In genomic region chr19:40294231-40294630, GRCm38 (mm10) we compare ENCODE assay signal across 27 mouse cellular contexts. TPM values are rescaled to one million over a fixed set of nuclear protein-coding genes. Genes with fewer than 3 reads are reported as not detected.
A peak's percentile ranks its signal among the peaks of the same experiment; 100 is the strongest.
DNase-seq lines count a peak whose midpoint lies in the region; ATAC-seq lines count a peak whose summit lies in the region.
"Had no signal": no experiment of that assay in that cellular context is flagged by ENCODE, and none has a peak within 500 bp of the region (broad histone marks: within the 10 kb centered on the region; RNA-seq: fewer than 3 reads in every experiment).

No protein-coding gene starts in this region.

- no peak overlapping the region for H3K27ac ChIP-seq in hindbrain, embryonic 16.5 days (ENCODE audit: low read depth, low read length)
- no peak overlapping the region for H3K27ac ChIP-seq in hindbrain, embryonic 12.5 days
- H3K27ac ChIP-seq: forebrain, embryonic 13.5 days; hindbrain, embryonic 13.5 days; kidney, embryonic 15.5 days; limb, embryonic 12.5 days; liver, embryonic 15.5 days; stomach, embryonic 15.5 days had no signal

- peaks cover 2% of the 10 kb centered on the region; the same call in 1 of the 2 replicates for H3K36me3 ChIP-seq in hindbrain, embryonic 16.5 days (ENCODE audit: control insufficient read depth, insufficient read depth, low read length)
- H3K36me3 ChIP-seq in hindbrain, embryonic 12.5 days, result no peaks in the 10 kb centered on the region
- H3K36me3 ChIP-seq: kidney, embryonic 15.5 days; limb, embryonic 12.5 days; stomach, embryonic 15.5 days had no signal

- no peak overlapping the region for H3K9ac ChIP-seq in hindbrain, embryonic 16.5 days (ENCODE audit: low read depth, low read length)
- H3K9ac ChIP-seq in hindbrain, embryonic 12.5 days, result no peak overlapping the region
- H3K9ac ChIP-seq: forebrain, embryonic 13.5 days; hindbrain, embryonic 13.5 days; kidney, embryonic 15.5 days; limb, embryonic 12.5 days; liver, embryonic 15.5 days; lung, embryonic 14.5 days; stomach, embryonic 15.5 days had no signal

- no peak overlapping the region for H3K4me3 ChIP-seq in hindbrain, embryonic 16.5 days (ENCODE audit: low read length)
- no peak overlapping the region for H3K4me3 ChIP-seq in hindbrain, embryonic 12.5 days
- H3K4me3 ChIP-seq: forebrain, embryonic 13.5 days; hindbrain, embryonic 13.5 days; kidney, embryonic 15.5 days; limb, embryonic 12.5 days; liver, embryonic 15.5 days; midbrain, embryonic 10.5 days; stomach, embryonic 15.5 days had no signal

- H3K4me2 ChIP-seq in hindbrain, embryonic 16.5 days (ENCODE audit: low read length), result no peak overlapping the region
- H3K4me2 ChIP-seq in hindbrain, embryonic 12.5 days (replicated peaks), result no peak overlapping the region
- H3K4me2 ChIP-seq: forebrain, embryonic 13.5 days; hindbrain, embryonic 13.5 days; kidney, embryonic 15.5 days; limb, embryonic 12.5 days; liver, embryonic 15.5 days; lung, embryonic 14.5 days; stomach, embryonic 15.5 days had no signal

- H3K4me1 ChIP-seq in hindbrain, embryonic 16.5 days (ENCODE audit: control insufficient read depth, insufficient read depth, low read depth, low read length), result no peaks in the 10 kb centered on the region
- 0 out of 2 replicates have a peak, but pooled peaks cover 4% of the 10 kb centered on the region for H3K4me1 ChIP-seq in hindbrain, embryonic 12.5 days
- H3K4me1 ChIP-seq: forebrain, embryonic 13.5 days; stomach, embryonic 15.5 days had no signal

- no peak for ATAC-seq in cerebellum, adult (ENCODE audit: insufficient number of reproducible peaks, low FRiP score, low TSS enrichment)
- ATAC-seq in hindbrain, embryonic 16.5 days, result 0 out of 2 replicates have a peak, but pooled peaks have one; percentile 7
- ATAC-seq in hindbrain, embryonic 12.5 days (ENCODE audit: low FRiP score), result no peak
- ATAC-seq: forebrain, embryonic 13.5 days; inflammation-experienced regulatory T-cells, adult 6 months; midbrain, embryonic 16.5 days had no signal

- H3K27me3 ChIP-seq in hindbrain, embryonic 16.5 days (replicated peaks; ENCODE audit: control insufficient read depth, insufficient read depth, low read length), result no peaks in the 10 kb centered on the region
- H3K27me3 ChIP-seq in hindbrain, embryonic 12.5 days, result no peaks in the 10 kb centered on the region
- H3K27me3 ChIP-seq: forebrain, embryonic 13.5 days; hindbrain, embryonic 13.5 days; kidney, embryonic 15.5 days; limb, embryonic 12.5 days; liver, embryonic 15.5 days; stomach, embryonic 15.5 days had no signal

- DNase-seq in cerebellum, adult 11-12 months, result peak; percentile 45
- DNase-seq in cerebellum, adult 8-10 months, result peak; percentile 29
- DNase-seq in cerebellum, postnatal 25 days, result peak; percentile 77 to 79
- no peak for DNase-seq in left cerebral cortex, adult 18-20 months (ENCODE audit: low spot score in 2 of 2)
- DNase-seq in kidney, postnatal 36 days, result no peak
- DNase-seq: adrenal gland, postnatal 10 days; gastrocnemius, postnatal 14 days; heart, postnatal 14 days; kidney, adult 11 months; kidney, postnatal 25 days; lung, embryonic 14.5 days; lung, postnatal 14 days; right cerebral cortex, postnatal 25 days; thymus, postnatal 14 days had no signal

- H3K9me3 ChIP-seq in hindbrain, embryonic 16.5 days (ENCODE audit: control insufficient read depth, low read length), result no peaks in the 10 kb centered on the region
- no peaks in the 10 kb centered on the region for H3K9me3 ChIP-seq in hindbrain, embryonic 12.5 days (replicated peaks)
- H3K9me3 ChIP-seq: forebrain, embryonic 13.5 days; G1E; hindbrain, embryonic 13.5 days; kidney, embryonic 15.5 days; limb, embryonic 12.5 days; liver, embryonic 15.5 days; midbrain, embryonic 10.5 days; stomach, embryonic 15.5 days had no signal

- WGBS in hindbrain, embryonic 16.5 days, result 57% methylated on average over 1 of the region's 1 CpGs
- WGBS in hindbrain, embryonic 12.5 days, result 79% methylated on average over 1 of the region's 1 CpGs

RNA-seq across cellular contexts. Expression of gene Pdlim1, which starts 22.6 kb away (rescaled TPM):
- polyA plus RNA-seq in hindbrain, embryonic 16.5 days (2015; fragmentation: Nextera tagmentation; extraction: Ambion mirVana), result 9.9 and 13.9 TPM in 2 replicates
- 49.0 and 55.3 TPM in 2 replicates for polyA plus RNA-seq in hindbrain, embryonic 12.5 days (2016; fragmentation: Nextera tagmentation; extraction: Ambion mirVana)
- total RNA-seq in left cerebral cortex, adult 18-20 months (2021), result 10 to 100 TPM; 22.7 to 25.0 TPM
- polyA plus RNA-seq: G1E had no signal

Comparison
In these comparisons a context has a peak if more than half of its experiments do, and no peak if none do; other contexts are left out.
1. DNase-seq: peak in cerebellum, adult 11-12 months (single experiment), cerebellum, adult 8-10 months (single experiment) and cerebellum, postnatal 25 days (2 of 2); none in left cerebral cortex, adult 18-20 months (0 of 2) and kidney, postnatal 36 days (0 of 2).